Mouse (Mus musculus) kidney, adult 2 months (tissue): ENCODE data around the gene Ehd1.

ENCODE experiments used
- CTCF ChIP-seq: fragments of 200-500 bp; conservative IDR thresholded peaks from 2 replicates; pipeline ENCODE4 v1.5.1; 2011; ENCODE audit warnings: low read depth, mild to moderate bottlenecking, control low read depth, low read length, moderate library complexity, mixed read lengths; ENCODE audit not compliant: insufficient read depth, insufficient read length
- POLR2A ChIP-seq: fragments of 200-500 bp; IDR thresholded peaks from one replicate; pipeline ENCODE4 v1.6.1; 2011; ENCODE audit warnings: low read depth, low read length, control low read depth

GRCm38 (mm10) chr19:6338716-6339115 is 62.2 kb downstream of the Ehd1 start:
- TF ChIP-seq CTCF (no peak), POLR2A (no peak)
